Mouse (Mus musculus) kidney, adult 10 weeks (tissue): ENCODE results near the gene Gm10197. TPM values are rescaled to one million over a fixed set of nuclear protein-coding genes. Genes with fewer than 3 reads are reported as not detected.

Source experiments
- polyA plus RNA-seq: library from polyadenylated mRNA; stranded (reverse); fragments of 350-450 nt; fragmentation: Illumina TruSeq; extraction: RNeasy Lipid Tissue Mini Kit (QIAGEN cat#74804); gene quantifications from one replicate; pipeline ENCODE4 v1.2.3, GENCODE M21; 2014; ENCODE audit warnings: low read depth, low replicate concordance

The Gm10197 gene
- not detected for polyA plus RNA-seq

DNA sequence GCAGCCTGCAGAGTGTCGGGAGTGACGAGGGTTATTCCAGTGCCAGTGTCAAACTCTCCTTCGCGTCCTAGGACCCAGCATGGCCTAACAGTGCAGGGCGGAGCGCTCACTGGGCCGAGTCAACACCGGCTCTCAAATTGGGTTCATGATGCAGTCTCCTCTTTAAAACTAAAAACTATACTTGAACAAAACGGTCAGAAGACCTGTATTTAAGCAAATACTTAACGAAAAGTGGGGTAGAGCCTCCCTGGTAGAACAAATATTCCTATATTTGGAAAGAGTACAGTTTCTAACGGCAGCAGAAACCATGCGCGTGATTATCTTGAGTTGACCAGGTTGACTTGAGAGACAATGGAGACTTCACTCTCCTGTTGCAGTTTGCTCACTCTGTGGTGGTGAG lies at the start of gene Gm10197:
TSS of gene Gm10197 (minus strand) at position 101 of the 400 bp plus-strand sequence.

DNA sequence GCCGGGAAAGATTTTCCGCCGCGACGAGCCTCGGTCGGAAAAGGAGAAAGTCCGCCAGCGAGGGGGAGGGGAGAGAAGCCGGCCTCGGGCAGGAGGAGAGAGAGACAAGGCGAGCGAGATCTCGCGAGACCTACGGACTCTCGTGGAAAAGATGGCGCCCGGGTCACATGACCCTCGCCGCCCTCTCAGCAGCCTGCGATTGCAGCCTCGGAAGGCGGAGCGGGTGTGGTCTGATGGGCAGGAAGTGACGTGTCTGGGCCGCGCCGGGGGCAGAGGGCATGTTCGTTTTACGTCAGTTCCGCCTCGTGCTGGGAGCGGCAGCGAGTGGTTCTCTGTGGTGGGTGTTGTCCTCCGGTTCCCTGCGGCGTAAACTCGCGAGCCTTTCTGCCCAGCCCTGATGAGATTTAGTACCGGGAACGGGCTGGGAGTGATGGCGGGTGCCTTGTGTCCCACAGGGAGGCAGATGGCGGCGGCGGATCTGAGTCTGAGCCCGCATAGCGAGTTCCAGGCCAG lies 19.0 kb upstream of the Gm10197 start, which contains the start of gene Smndc1:
TSS of gene Smndc1 (minus strand) at position 84 of the 513 bp plus-strand sequence.

Other genes with a start within 250 kb of the Gm10197 start
- 110 TPM for gene Add3, start 231.3 kb downstream of the Gm10197 start, polyA plus RNA-seq
- 73.9 TPM for gene Mxi1, start 61.2 kb downstream of the Gm10197 start, polyA plus RNA-seq
- 79.0 TPM for gene Smndc1, start 18.8 kb upstream of the Gm10197 start, polyA plus RNA-seq
- gene Dusp5, start 157.3 kb upstream of the Gm10197 start, polyA plus RNA-seq: 0.24 TPM
- gene Nutf2-ps1, start 217.3 kb upstream of the Gm10197 start, polyA plus RNA-seq: 22.1 TPM
- gene Smc3, start 228.6 kb upstream of the Gm10197 start, polyA plus RNA-seq: 62.9 TPM